Mouse (Mus musculus) G1E (cell line): ENCODE measurements around the gene Amdhd2.
A peak's percentile ranks its signal among the peaks of the same experiment; 100 is the strongest.

Source experiments
- CTCF ChIP-seq: IDR thresholded peaks from 2 replicates; pipeline ENCODE4 v1.5.1; 2012; ENCODE audit warnings: low read depth, low read length, inconsistent platforms, mixed read lengths
- TAL1 ChIP-seq: conservative IDR thresholded peaks from 2 replicates; pipeline ENCODE4 v1.6.1; 2012; ENCODE audit warnings: low read depth, low read length, inconsistent platforms, mixed read lengths

DNA sequence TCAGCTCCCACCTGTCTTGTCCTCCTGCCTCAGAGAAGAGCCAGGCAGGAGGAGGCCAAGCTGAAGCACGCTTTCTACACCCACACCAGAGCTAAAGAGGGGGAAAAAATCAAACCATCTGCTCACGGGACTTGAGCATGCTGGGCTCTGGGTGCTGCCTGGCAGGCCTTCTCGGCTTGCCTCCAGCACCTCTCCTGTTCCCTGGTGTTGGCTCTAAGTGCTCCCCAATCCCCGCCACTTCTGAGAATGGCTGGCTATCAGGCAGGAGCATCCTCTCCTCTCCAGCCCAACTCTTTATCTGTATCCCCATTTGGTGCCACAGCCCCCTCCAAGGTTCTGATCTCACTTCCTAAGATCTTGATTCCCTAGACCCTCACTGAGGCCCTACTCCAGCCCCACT, 35.7 kb upstream of the Amdhd2 start:
- TF ChIP-seq CTCF (no peak), TAL1 (peak; percentile 54)
